Mouse (Mus musculus): ENCODE measurements around the gene Fat4. TPM values are rescaled to one million over a fixed set of nuclear protein-coding genes. Genes with fewer than 3 reads are reported as not detected.

Gene Fat4
- polyA plus RNA-seq, 1 experiment from 2014 or later, result 6.8 TPM

DNA sequence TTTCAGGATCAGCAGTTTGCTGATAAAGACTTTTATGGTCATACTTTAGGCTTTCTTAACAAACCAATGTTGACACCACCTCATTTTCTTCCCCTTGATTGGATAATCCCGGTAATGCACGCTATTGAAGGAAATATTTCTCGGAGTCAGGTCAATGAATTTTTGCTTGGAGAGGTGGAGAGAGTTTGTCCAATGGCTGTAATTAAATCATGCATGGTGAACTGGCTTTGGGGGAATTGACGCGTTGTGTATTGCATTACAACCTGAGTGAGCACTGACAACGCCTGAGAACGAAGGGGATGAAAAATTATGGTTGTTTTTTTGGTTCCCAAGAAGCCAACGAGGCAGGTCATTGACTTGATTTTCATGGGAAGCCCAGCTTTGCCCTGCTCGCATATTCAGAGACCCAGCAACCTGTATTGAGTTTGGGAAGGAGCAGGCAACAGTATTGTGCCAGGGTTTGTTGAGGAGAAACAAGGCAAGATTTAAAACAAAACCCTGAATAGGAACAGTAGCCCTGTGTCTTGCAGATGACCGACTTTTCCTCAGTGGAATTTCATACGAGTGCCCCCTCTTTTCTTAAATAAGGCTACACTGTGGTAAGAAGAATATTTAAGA, 26.9 kb downstream of the Fat4 start:
- Histone ChIP-seq H3K4me1 (ENCODE audit: control insufficient read depth, insufficient read depth, low read depth, low read length) (peaks cover 12% of the 10 kb centered on the region), H3K4me3 (ENCODE audit: low read length) (no peak overlapping the region), H3K9ac (ENCODE audit: low read depth, low read length) (no peak overlapping the region), H3K27ac (ENCODE audit: low read depth, low read length) (peak overlapping the region; percentile 31; the same call in 1 of the 2 replicates), H3K4me2 (ENCODE audit: low read length) (peak overlapping the region; percentile 10; the same call in 1 of the 2 replicates), H3K36me3 (ENCODE audit: control insufficient read depth, insufficient read depth, low read length) (no peaks in the 10 kb centered on the region; the same call in 1 of the 2 replicates), H3K9me3 (ENCODE audit: control insufficient read depth, low read length) (no peaks in the 10 kb centered on the region), H3K27me3 (replicated peaks; ENCODE audit: control insufficient read depth, insufficient read depth, low read length) (no peaks in the 10 kb centered on the region)
- 0 out of 2 replicates have a peak, but pooled peaks have one; percentile 34 for ATAC-seq
- WGBS, result 24% methylated on average over 11 of the region's 11 CpGs

DNA sequence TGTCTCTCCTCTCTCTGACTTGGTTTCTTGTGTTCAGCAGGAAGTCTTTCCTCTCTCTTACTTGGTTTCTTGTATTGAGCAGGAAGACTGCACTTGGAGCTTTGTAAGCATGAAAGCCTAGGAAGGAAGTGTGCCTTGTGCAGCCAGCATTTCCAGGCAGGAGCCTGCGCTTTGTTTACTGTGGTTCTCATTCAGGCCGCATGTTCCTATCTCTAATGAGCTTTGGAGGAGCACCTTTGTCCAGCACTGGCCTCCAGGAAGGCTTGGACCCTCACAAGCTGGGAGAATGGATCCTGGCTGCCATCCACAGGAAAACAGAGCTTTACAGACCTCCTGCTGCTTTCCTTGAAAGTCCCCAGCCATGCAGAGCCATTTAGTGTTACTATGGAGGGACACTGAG, 32.2 kb downstream of the Fat4 start:
- 55% methylated on average over 2 of the region's 2 CpGs for WGBS
- H3K27ac ChIP-seq (ENCODE audit: low read depth, low read length), result no peak overlapping the region; the same call in 1 of the 2 replicates
- no peaks in the 10 kb centered on the region for H3K9me3 ChIP-seq (ENCODE audit: control insufficient read depth, low read length)
- H3K36me3 ChIP-seq (ENCODE audit: control insufficient read depth, insufficient read depth, low read length), result no peaks in the 10 kb centered on the region
- no peak overlapping the region for H3K4me2 ChIP-seq (ENCODE audit: low read length)
- H3K4me3 ChIP-seq (ENCODE audit: low read length), result no peak overlapping the region
- no peak overlapping the region for H3K9ac ChIP-seq (ENCODE audit: low read depth, low read length)
- no peaks in the 10 kb centered on the region for H3K4me1 ChIP-seq (ENCODE audit: control insufficient read depth, insufficient read depth, low read depth, low read length)
- ATAC-seq, result peak; percentile 74
- no peaks in the 10 kb centered on the region for H3K27me3 ChIP-seq (replicated peaks; ENCODE audit: control insufficient read depth, insufficient read depth, low read length)

- ATAC-seq, result no peak
- Histone ChIP-seq H3K4me2 (ENCODE audit: low read length) (no peak overlapping the region), H3K9ac (ENCODE audit: low read depth, low read length) (no peak overlapping the region), H3K4me1 (ENCODE audit: control insufficient read depth, insufficient read depth, low read depth, low read length) (no peaks in the 10 kb centered on the region), H3K9me3 (ENCODE audit: control insufficient read depth, low read length) (no peaks in the 10 kb centered on the region), H3K36me3 (ENCODE audit: control insufficient read depth, insufficient read depth, low read length) (no peaks in the 10 kb centered on the region), H3K27me3 (replicated peaks; ENCODE audit: control insufficient read depth, insufficient read depth, low read length) (no peaks in the 10 kb centered on the region), H3K27ac (ENCODE audit: low read depth, low read length) (no peak overlapping the region), H3K4me3 (ENCODE audit: low read length) (no peak overlapping the region)
- WGBS, result 69% methylated on average over 2 of the region's 2 CpGs
Observed at GRCm38 (mm10) chr3:38921031-38921430, 34.3 kb downstream of the Fat4 start.

- H3K9me3 ChIP-seq (ENCODE audit: control insufficient read depth, low read length), result no peaks in the 10 kb centered on the region
- no peak overlapping the region for H3K9ac ChIP-seq (ENCODE audit: low read depth, low read length)
- no peaks in the 10 kb centered on the region for H3K36me3 ChIP-seq (ENCODE audit: control insufficient read depth, insufficient read depth, low read length)
- H3K27me3 ChIP-seq (replicated peaks; ENCODE audit: control insufficient read depth, insufficient read depth, low read length), result no peaks in the 10 kb centered on the region
- no peaks in the 10 kb centered on the region for H3K4me1 ChIP-seq (ENCODE audit: control insufficient read depth, insufficient read depth, low read depth, low read length)
- no peak for ATAC-seq
- no peak overlapping the region for H3K4me3 ChIP-seq (ENCODE audit: low read length)
- H3K27ac ChIP-seq (ENCODE audit: low read depth, low read length), result no peak overlapping the region
- no peak overlapping the region for H3K4me2 ChIP-seq (ENCODE audit: low read length)
- 68% methylated on average over 7 of the region's 7 CpGs for WGBS
Observed at GRCm38 (mm10) chr3:38923251-38923686, 36.5 kb downstream of the Fat4 start.

GRCm38 (mm10) chr3:38928076-38928686, 41.4 kb downstream of the Fat4 start:
- WGBS, result 55% methylated on average over 4 of the region's 4 CpGs
- no peak for ATAC-seq
- no peaks in the 10 kb centered on the region for H3K36me3 ChIP-seq (ENCODE audit: control insufficient read depth, insufficient read depth, low read length)
- H3K27me3 ChIP-seq (replicated peaks; ENCODE audit: control insufficient read depth, insufficient read depth, low read length), result no peaks in the 10 kb centered on the region
- H3K27ac ChIP-seq (ENCODE audit: low read depth, low read length), result peak overlapping the region; percentile 34; the same call in 1 of the 2 replicates
- no peaks in the 10 kb centered on the region for H3K4me1 ChIP-seq (ENCODE audit: control insufficient read depth, insufficient read depth, low read depth, low read length)
- H3K9me3 ChIP-seq (ENCODE audit: control insufficient read depth, low read length), result no peaks in the 10 kb centered on the region
- H3K9ac ChIP-seq (ENCODE audit: low read depth, low read length), result no peak overlapping the region
- no peak overlapping the region for H3K4me2 ChIP-seq (ENCODE audit: low read length)
- no peak overlapping the region for H3K4me3 ChIP-seq (ENCODE audit: low read length)

- Histone ChIP-seq H3K4me1 (ENCODE audit: control insufficient read depth, insufficient read depth, low read depth, low read length) (no peaks in the 10 kb centered on the region), H3K9me3 (ENCODE audit: control insufficient read depth, low read length) (no peaks in the 10 kb centered on the region), H3K36me3 (ENCODE audit: control insufficient read depth, insufficient read depth, low read length) (no peaks in the 10 kb centered on the region), H3K4me2 (ENCODE audit: low read length) (no peak overlapping the region), H3K27me3 (replicated peaks; ENCODE audit: control insufficient read depth, insufficient read depth, low read length) (no peaks in the 10 kb centered on the region), H3K27ac (ENCODE audit: low read depth, low read length) (no peak overlapping the region), H3K4me3 (ENCODE audit: low read length) (no peak overlapping the region), H3K9ac (ENCODE audit: low read depth, low read length) (no peak overlapping the region)
- 57% methylated on average over 3 of the region's 3 CpGs for WGBS
- no peak for ATAC-seq
Observed at GRCm38 (mm10) chr3:38928751-38929150, 42.0 kb downstream of the Fat4 start.

- Histone ChIP-seq H3K9me3 (ENCODE audit: control insufficient read depth, low read length) (no peaks in the 10 kb centered on the region), H3K9ac (ENCODE audit: low read depth, low read length) (no peak overlapping the region), H3K4me2 (ENCODE audit: low read length) (peak overlapping the region; percentile 3; the same call in 1 of the 2 replicates), H3K4me3 (ENCODE audit: low read length) (no peak overlapping the region), H3K27ac (ENCODE audit: low read depth, low read length) (no peak overlapping the region), H3K36me3 (ENCODE audit: control insufficient read depth, insufficient read depth, low read length) (no peaks in the 10 kb centered on the region), H3K27me3 (replicated peaks; ENCODE audit: control insufficient read depth, insufficient read depth, low read length) (no peaks in the 10 kb centered on the region), H3K4me1 (ENCODE audit: control insufficient read depth, insufficient read depth, low read depth, low read length) (peaks cover 16% of the 10 kb centered on the region)
- ATAC-seq, result peak; percentile 51; the same call in 1 of the 2 replicates
- WGBS, result 39% methylated on average over 7 of the region's 7 CpGs
Observed at GRCm38 (mm10) chr3:38934780-38935179, 48.0 kb downstream of the Fat4 start.

DNA sequence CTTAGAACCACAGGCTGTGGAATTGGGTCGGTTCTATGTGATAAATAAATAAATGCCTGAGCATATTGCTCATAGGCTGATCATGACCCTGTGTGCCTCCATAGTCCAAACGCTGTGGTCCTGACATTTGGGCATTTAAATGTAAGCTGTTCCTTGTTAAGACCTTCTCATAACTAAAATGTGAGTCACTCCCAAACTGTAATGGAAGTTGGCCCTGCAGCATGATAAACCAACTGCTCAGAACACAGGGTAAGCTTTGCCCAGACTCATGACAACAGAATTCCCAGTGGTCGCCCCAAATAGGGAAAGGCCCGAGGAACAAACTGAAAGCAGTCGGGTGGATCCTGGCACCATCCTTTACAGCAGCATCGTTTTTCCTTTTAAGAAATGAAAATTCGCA, 49.7 kb downstream of the Fat4 start:
- no peaks in the 10 kb centered on the region for H3K36me3 ChIP-seq (ENCODE audit: control insufficient read depth, insufficient read depth, low read length)
- no peak for ATAC-seq
- peaks cover 16% of the 10 kb centered on the region for H3K4me1 ChIP-seq (ENCODE audit: control insufficient read depth, insufficient read depth, low read depth, low read length)
- no peaks in the 10 kb centered on the region for H3K27me3 ChIP-seq (replicated peaks; ENCODE audit: control insufficient read depth, insufficient read depth, low read length)
- H3K4me3 ChIP-seq (ENCODE audit: low read length), result no peak overlapping the region
- H3K9me3 ChIP-seq (ENCODE audit: control insufficient read depth, low read length), result no peaks in the 10 kb centered on the region
- no peak overlapping the region for H3K27ac ChIP-seq (ENCODE audit: low read depth, low read length)
- 84% methylated on average over 7 of the region's 7 CpGs for WGBS
- H3K4me2 ChIP-seq (ENCODE audit: low read length), result no peak overlapping the region
- H3K9ac ChIP-seq (ENCODE audit: low read depth, low read length), result no peak overlapping the region

GRCm38 (mm10) chr3:38937159-38937558, 50.4 kb downstream of the Fat4 start:
- no peak for ATAC-seq
- H3K4me3 ChIP-seq (ENCODE audit: low read length), result no peak overlapping the region
- peaks cover 16% of the 10 kb centered on the region for H3K4me1 ChIP-seq (ENCODE audit: control insufficient read depth, insufficient read depth, low read depth, low read length)
- H3K9ac ChIP-seq (ENCODE audit: low read depth, low read length), result no peak overlapping the region
- no peak overlapping the region for H3K4me2 ChIP-seq (ENCODE audit: low read length)
- WGBS, result 55% methylated on average over 8 of the region's 8 CpGs
- H3K27ac ChIP-seq (ENCODE audit: low read depth, low read length), result no peak overlapping the region
- no peaks in the 10 kb centered on the region for H3K27me3 ChIP-seq (replicated peaks; ENCODE audit: control insufficient read depth, insufficient read depth, low read length)
- H3K36me3 ChIP-seq (ENCODE audit: control insufficient read depth, insufficient read depth, low read length), result no peaks in the 10 kb centered on the region
- no peaks in the 10 kb centered on the region for H3K9me3 ChIP-seq (ENCODE audit: control insufficient read depth, low read length)
